Mouse (Mus musculus) gastrocnemius, postnatal 25 days (tissue): ENCODE measurements at regions not wholly inside any gene's neighbourhood (a gene's known extent, or its start where the extent isn't known, plus 50 kb on each side); places are given as distances from the start of the nearest gene placed in this dataset.
A peak's percentile ranks its signal among the peaks of the same experiment; 100 is the strongest.
"Not testable (repeated sequence)": the region's sequence is repeated elsewhere in the genome, so short reads cannot be mapped to it uniquely, and the experiment has no call there.

ENCODE experiments used
- DNase-seq: peaks from one replicate; pipeline ENCODE4 v3.0.0; 2022
- microRNA-seq, 2 experiments: library from miRNA; unstranded; fragments of <30 nt; microRNA quantifications; one replicate each; pipeline ENCODE4 v1.2.0; 2021; ENCODE audit warnings: borderline replicate concordance in 2 of 2

DNA sequence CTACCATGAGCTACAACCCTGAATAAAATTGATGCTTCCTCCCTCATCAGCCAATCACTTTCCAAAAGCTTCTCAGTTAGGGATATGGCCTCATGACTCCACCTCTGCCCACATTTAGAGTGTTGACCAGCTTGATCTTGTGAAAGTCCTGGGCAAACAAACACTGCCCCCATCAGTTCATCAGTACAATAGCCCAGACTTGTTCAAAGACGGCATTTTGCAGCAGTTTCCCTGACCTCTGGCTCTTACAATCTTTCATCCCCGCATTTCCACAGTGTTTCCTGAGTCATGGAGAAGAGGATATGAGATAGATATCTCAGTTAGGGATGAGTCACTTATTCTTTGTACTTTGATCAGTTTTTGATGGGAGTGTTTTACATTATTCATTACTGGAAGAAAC is 203.5 kb upstream of the Asrgl1 start:
- not testable (repeated sequence) for DNase-seq

DNA sequence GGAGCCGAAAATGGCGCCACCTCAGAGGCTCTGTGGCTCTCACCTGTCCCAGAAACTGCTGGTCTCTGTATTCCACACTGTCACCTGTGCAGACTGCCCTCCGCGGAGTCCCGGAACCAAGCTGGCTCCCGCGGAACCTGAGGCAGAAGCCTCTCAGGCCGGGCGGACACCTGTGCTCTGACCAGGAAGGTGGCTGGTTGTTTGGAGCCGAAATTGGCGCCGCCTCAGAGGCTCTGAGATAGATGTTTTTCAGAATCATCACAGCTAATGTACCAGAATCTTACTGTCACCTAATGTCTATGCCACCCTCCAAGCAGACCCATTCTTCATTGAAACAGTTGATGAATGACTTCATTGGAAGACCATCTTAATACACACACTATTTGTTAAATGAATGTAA is 202.0 kb upstream of the Asrgl1 start:
- not testable (repeated sequence) for DNase-seq

DNA sequence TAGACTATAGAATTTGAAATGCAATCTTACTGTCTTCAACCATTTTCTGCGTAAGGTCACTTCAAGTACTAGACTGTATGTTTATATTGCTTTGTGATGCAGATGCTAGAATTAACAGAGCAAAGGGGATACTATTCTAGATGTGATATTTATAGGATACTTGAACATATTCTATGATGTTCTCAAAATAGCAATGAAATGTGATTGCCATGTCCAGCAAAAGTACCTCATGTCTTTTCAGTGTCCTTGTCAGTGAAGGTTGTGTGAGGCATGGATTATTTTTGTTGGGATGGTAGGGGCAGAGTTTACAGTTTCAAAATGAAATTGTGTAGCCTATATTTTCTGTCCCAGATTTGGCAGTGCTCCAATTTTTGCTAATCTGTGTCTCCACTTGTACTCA is 182.5 kb upstream of the Asrgl1 start:
- DNase-seq = not testable (repeated sequence)

DNA sequence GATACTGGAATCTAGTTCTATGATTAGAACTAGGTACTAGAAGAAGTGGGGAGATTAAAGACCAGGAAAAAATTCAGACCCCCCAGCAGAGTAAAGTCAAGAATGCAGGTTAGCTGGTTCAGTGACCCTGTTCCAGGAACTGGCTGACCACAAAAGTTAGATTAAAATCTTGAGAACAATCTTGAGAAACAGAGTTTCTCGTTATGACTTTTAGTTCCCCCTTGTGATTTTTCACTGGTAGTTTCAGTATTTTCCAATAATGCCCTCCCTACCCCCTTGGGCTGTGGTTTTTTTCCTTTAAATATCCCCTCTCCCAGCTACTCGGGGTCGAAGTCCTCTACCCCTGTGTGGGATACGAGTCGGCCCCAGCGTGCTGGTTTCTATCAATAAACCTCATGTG is 180.7 kb upstream of the Asrgl1 start:
- not testable (repeated sequence) for DNase-seq

DNA sequence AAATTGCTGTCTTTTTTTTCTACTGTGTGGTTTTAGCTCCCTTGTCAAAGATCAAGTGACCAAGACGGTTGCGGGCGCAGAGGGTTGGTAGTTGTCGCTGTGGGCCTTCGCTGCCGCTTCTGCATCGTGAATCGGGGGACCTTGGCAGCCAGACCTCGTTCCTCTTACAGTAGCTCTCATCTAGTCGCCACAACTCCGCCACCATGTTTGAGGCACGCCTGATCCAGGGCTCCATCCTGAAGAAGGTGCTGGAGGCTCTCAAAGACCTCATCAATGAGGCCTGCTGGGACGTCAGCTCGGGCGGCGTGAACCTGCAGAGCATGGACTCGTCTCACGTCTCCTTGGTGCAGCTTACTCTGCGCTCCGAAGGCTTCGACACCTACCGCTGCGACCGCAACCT is 147.7 kb upstream of the Asrgl1 start:
- peak; percentile 7 for DNase-seq

DNA sequence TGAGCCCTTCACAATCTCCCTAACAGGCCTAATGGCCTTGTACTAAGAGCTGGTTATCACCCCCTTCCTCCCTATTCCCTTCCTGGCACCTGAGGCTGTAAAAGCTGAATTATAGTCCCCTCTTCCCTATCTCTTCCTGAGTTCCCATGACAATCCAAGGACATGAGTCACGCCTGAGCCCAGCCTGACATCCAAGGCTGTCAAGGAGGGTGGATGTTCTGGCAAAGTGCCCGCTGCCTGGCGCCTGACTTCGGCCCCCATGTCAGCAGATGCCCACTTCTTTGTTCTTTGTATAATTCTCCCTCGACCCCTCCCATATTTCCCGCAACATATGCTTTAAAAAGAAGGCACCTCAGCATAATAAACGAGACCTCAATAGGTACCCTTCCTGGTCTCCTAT is 99.2 kb upstream of the Asrgl1 start:
- not testable (repeated sequence) for DNase-seq

Small RNA genes in the stretch of these regions (microRNA-seq; reads per million reads assigned to microRNA genes)
- 0 reads per million in 2 experiments for gene Gm24543
